Mouse (Mus musculus): ENCODE measurements around the gene 4930415L06Rik.

GRCm38 (mm10) chrX:89904871-89905270 is 27.8 kb downstream of the 4930415L06Rik start:
- no peak for TF ChIP-seq CTCF (IDR thresholded peaks at IDR 0.05; ENCODE audit: control insufficient read depth, insufficient read depth, insufficient replicate concordance, low read depth, low read length)
- TF ChIP-seq POLR2A (IDR thresholded peaks at IDR 0.05; ENCODE audit: control insufficient read depth, low read depth, low read length), result no peak

Data from testis, adult 2 months (tissue).